Mouse (Mus musculus): Measurements from ENCODE around the gene Hmgxb4.

Hmgxb4 gene

GRCm38 (mm10) chr8:75015981-75016380, 22.8 kb downstream of the Hmgxb4 start:
- in situ Hi-C loops (cut with MboI; ENCODE audit: unreplicated experiment in 2 of 2): no loop called here

GRCm38 (mm10) chr8:75016422-75016821, 23.3 kb downstream of the Hmgxb4 start:
- in situ Hi-C loops (cut with MboI; ENCODE audit: unreplicated experiment in 2 of 2): no loop called here

- in situ Hi-C loops (cut with MboI; ENCODE audit: unreplicated experiment in 2 of 2): no loop called here
These were observed 25.3 kb downstream of the Hmgxb4 start for GRCm38 (mm10) chr8:75018274-75018972.

GRCm38 (mm10) chr8:75023660-75024316, 30.6 kb downstream of the Hmgxb4 start:
- in situ Hi-C loops (cut with MboI; ENCODE audit: unreplicated experiment in 2 of 2): no loop called here

- in situ Hi-C loops (cut with MboI; ENCODE audit: unreplicated experiment in 2 of 2): no loop called here
These were observed 32.7 kb downstream of the Hmgxb4 start for GRCm38 (mm10) chr8:75025809-75026208.

- in situ Hi-C loops (cut with MboI; ENCODE audit: unreplicated experiment in 2 of 2): no loop called here
These were observed 37.4 kb downstream of the Hmgxb4 start for GRCm38 (mm10) chr8:75030453-75031024.

GRCm38 (mm10) chr8:75032961-75033360, 39.8 kb downstream of the Hmgxb4 start:
- in situ Hi-C loops (cut with MboI; ENCODE audit: unreplicated experiment in 2 of 2): no loop called here

GRCm38 (mm10) chr8:75033511-75034243, 40.5 kb downstream of the Hmgxb4 start, which contains the start of gene Tom1:
Tom1 (plus strand) TSS chr8:75033705.
- in situ Hi-C loops (cut with MboI; ENCODE audit: unreplicated experiment in 2 of 2): no loop called here

- in situ Hi-C loops (cut with MboI; ENCODE audit: unreplicated experiment in 2 of 2): no loop called here
These were observed 41.1 kb downstream of the Hmgxb4 start for GRCm38 (mm10) chr8:75034285-75034684.

GRCm38 (mm10) chr8:75035640-75036039, 42.5 kb downstream of the Hmgxb4 start:
- in situ Hi-C loops (cut with MboI; ENCODE audit: unreplicated experiment in 2 of 2): no loop called here

GRCm38 (mm10) chr8:75038497-75038896, 45.3 kb downstream of the Hmgxb4 start:
- in situ Hi-C loops (cut with MboI; ENCODE audit: unreplicated experiment in 2 of 2): no loop called here

- in situ Hi-C loops (cut with MboI; ENCODE audit: unreplicated experiment in 2 of 2): no loop called here
These were observed 46.6 kb downstream of the Hmgxb4 start for GRCm38 (mm10) chr8:75039754-75040153.

GRCm38 (mm10) chr8:75042171-75042570, 49.0 kb downstream of the Hmgxb4 start:
- in situ Hi-C loops (cut with MboI; ENCODE audit: unreplicated experiment in 2 of 2): no loop called here

GRCm38 (mm10) chr8:75042974-75043373, 49.8 kb downstream of the Hmgxb4 start:
- in situ Hi-C loops (cut with MboI; ENCODE audit: unreplicated experiment in 2 of 2): no loop called here

GRCm38 (mm10) chr8:75046303-75046702, 53.1 kb downstream of the Hmgxb4 start:
- in situ Hi-C loops (cut with MboI; ENCODE audit: unreplicated experiment in 2 of 2): no loop called here

- in situ Hi-C loops (cut with MboI; ENCODE audit: unreplicated experiment in 2 of 2): no loop called here
These were observed 54.6 kb downstream of the Hmgxb4 start for GRCm38 (mm10) chr8:75047784-75048183.

GRCm38 (mm10) chr8:75053342-75053741, 60.2 kb downstream of the Hmgxb4 start:
- in situ Hi-C loops (cut with MboI; ENCODE audit: unreplicated experiment in 2 of 2): no loop called here

GRCm38 (mm10) chr8:75055673-75056072, 62.5 kb downstream of the Hmgxb4 start:
- in situ Hi-C loops (cut with MboI; ENCODE audit: unreplicated experiment in 2 of 2): no loop called here

- in situ Hi-C loops (cut with MboI; ENCODE audit: unreplicated experiment in 2 of 2): no loop called here
These were observed 66.9 kb downstream of the Hmgxb4 start for GRCm38 (mm10) chr8:75060022-75060421.

GRCm38 (mm10) chr8:75060815-75061214, 67.7 kb downstream of the Hmgxb4 start:
- in situ Hi-C loops (cut with MboI; ENCODE audit: unreplicated experiment in 2 of 2): no loop called here

- in situ Hi-C loops (cut with MboI; ENCODE audit: unreplicated experiment in 2 of 2): no loop called here
These were observed 70.1 kb downstream of the Hmgxb4 start for GRCm38 (mm10) chr8:75063290-75063689.

Measured in v-Abl transformed pro-B cells (cell line).